Mouse (Mus musculus): ENCODE data around the gene Selenot. TPM values are rescaled to one million over a fixed set of nuclear protein-coding genes. Genes with fewer than 3 reads are reported as not detected.

Gene Selenot
- 214 TPM for polyA plus RNA-seq (2015; fragmentation: Illumina TruSeq; extraction: RNeasy Lipid Tissue Mini Kit (QIAGEN cat#74804); ENCODE audit: low read depth, low replicate concordance)

DNA sequence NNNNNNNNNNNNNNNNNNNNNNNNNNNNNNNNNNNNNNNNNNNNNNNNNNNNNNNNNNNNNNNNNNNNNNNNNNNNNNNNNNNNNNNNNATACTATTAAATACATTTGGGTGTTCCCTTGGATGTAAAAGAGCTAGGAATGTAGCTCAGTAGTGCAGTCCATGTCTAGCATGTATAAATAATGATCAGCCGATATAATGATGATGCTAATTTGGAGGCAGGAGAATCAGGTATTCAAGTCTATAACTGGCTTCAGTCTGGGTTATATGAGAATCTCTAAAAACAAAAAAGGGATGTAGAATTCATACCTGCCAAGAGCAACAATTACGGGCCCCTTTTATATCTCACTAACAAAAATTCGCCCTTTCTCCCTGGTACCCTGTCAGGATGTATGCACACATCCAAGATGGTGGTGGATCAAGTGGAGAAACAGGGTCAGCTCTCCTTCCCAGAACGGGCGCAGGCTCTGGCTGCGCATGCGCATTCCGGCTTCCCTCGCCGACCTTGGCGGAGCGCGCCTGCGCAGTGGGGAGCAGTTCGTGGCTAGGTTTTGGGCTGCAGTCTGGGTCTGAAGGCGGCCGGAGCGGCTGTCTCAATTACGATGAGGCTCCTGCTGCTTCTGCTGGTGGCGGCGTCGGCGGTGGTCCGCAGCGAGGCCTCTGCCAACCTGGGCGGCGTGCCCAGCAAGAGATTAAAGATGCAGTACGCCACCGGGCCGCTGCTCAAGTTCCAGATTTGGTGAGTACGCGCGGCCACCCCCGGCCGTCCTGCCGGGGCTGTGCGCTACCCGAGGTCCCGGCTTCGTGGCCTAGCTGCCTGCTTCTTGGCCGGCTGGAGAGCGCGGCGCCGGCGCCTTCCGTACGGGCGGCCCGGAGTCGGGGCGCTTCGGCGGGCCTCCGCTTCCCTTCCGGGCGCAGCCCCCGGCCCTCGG lies at the start of gene Selenot:
Gene Selenot, plus strand, starts transcription at position 500 of the 930 bp plus-strand sequence.

DNA sequence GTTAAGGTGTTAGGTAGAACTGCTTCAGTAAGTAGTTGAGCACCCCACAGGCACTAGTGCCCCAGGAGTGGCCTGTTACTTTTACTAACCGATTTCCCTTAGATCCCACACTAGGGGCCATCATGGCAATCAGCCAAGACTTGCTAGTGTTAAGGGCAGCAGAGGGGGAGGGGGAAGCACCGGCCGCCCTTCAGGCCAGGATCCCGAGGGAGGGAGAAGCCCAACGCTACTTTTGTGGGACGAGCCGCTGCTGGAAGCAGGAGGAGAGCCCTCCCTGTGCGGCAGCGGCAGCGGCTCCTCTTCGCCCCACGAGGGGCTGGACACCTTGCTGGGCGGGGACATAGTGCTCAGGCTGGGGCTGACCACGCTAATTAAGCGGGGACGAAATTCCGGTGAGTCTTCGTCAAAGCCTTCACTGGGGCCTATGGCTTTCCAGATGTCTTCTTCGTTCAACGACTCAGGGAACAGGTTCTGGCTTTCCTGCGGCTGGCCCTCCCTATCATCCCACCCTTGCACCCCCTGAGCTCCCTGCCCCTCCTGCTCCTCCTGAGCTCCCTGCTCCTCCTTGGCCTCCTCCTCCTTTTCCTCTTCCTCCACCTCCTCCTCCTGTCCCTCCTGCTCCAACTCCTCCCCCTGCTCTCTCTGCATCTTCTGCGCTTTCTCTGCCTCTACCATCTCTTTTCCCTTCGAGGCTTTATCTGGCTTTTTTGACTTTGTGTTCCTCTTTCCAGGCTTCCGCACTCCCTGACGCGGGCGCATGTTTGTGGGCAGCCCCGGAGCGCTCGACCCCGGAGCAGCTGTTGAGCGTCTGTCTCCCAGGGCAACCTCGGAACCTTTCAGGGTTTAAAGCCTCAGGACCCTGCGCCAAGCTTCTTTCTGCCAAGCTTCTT lies 60.2 kb downstream of the Selenot start, which contains the start of gene Erich6:
Gene Erich6, minus strand, starts transcription at position 802 of the 890 bp plus-strand sequence.

Other genes with a start within 250 kb of the Selenot start
- gene Tsc22d2, start 161.9 kb upstream of the Selenot start, polyA plus RNA-seq (2015; fragmentation: Illumina TruSeq; extraction: RNeasy Lipid Tissue Mini Kit (QIAGEN cat#74804); ENCODE audit: low read depth, low replicate concordance) = 11.8 TPM
- 60.4 TPM for gene Eif2a, start 50.8 kb upstream of the Selenot start, polyA plus RNA-seq (2015; fragmentation: Illumina TruSeq; extraction: RNeasy Lipid Tissue Mini Kit (QIAGEN cat#74804); ENCODE audit: low read depth, low replicate concordance)
- 33.4 TPM for gene Serp1, start 50.7 kb upstream of the Selenot start, polyA plus RNA-seq (2015; fragmentation: Illumina TruSeq; extraction: RNeasy Lipid Tissue Mini Kit (QIAGEN cat#74804); ENCODE audit: low read depth, low replicate concordance)
- 1.4 TPM for gene Erich6, start 60.6 kb downstream of the Selenot start, polyA plus RNA-seq (2015; fragmentation: Illumina TruSeq; extraction: RNeasy Lipid Tissue Mini Kit (QIAGEN cat#74804); ENCODE audit: low read depth, low replicate concordance)
- gene Siah2, start 115.8 kb downstream of the Selenot start, polyA plus RNA-seq (2015; fragmentation: Illumina TruSeq; extraction: RNeasy Lipid Tissue Mini Kit (QIAGEN cat#74804); ENCODE audit: low read depth, low replicate concordance) = 14.9 TPM
- 3.6 TPM for gene Mindy4b-ps, start 245.7 kb downstream of the Selenot start, polyA plus RNA-seq (2015; fragmentation: Illumina TruSeq; extraction: RNeasy Lipid Tissue Mini Kit (QIAGEN cat#74804); ENCODE audit: low read depth, low replicate concordance)